Mouse (Mus musculus) lung, embryonic 14.5 days (tissue): ENCODE results near the gene C2cd4a. TPM values are rescaled to one million over a fixed set of nuclear protein-coding genes. Genes with fewer than 3 reads are reported as not detected.

Source experiments
- ATAC-seq: fragments of 200-750 bp; cut with Nextera tagmentation; 2 replicates; pipeline ENCODE4 v1.8.0; 2017; ENCODE audit warnings: mild to moderate bottlenecking, moderate TSS enrichment, moderate library complexity; ENCODE audit not compliant: insufficient read depth
- DNase-seq: peaks from one replicate; pipeline ENCODE4 v3.0.0-alpha.2; 2015
- H3K27ac ChIP-seq: fragments of 300-500 bp; sonication (generic); 2 replicates; pipeline ENCODE4 v1.5.1; 2014; ENCODE audit warnings: low read depth, mild to moderate bottlenecking, moderate library complexity
- H3K27me3 ChIP-seq: fragments of 300-500 bp; sonication (generic); 2 replicates; pipeline ENCODE4 v1.6.1; 2014; ENCODE audit warnings: low read length, control low read depth; ENCODE audit not compliant: insufficient read depth
- H3K36me3 ChIP-seq: fragments of 300-500 bp; sonication (generic); 2 replicates; pipeline ENCODE4 v1.6.1; 2014; ENCODE audit warnings: control low read depth; ENCODE audit not compliant: insufficient read depth
- H3K4me1 ChIP-seq: fragments of 300-500 bp; sonication (generic); 2 replicates; pipeline ENCODE4 v1.6.1; 2014; ENCODE audit warnings: antibody characterized with exemption, control low read depth; ENCODE audit not compliant: insufficient read depth
- H3K4me2 ChIP-seq: fragments of 300-500 bp; sonication (generic); 2 replicates; pipeline ENCODE4 v1.6.1; 2014; ENCODE audit warnings: mild to moderate bottlenecking
- H3K4me3 ChIP-seq: fragments of 300-500 bp; sonication (generic); 2 replicates; pipeline ENCODE4 v1.5.1; 2014; ENCODE audit warnings: low read depth, low read length
- H3K9ac ChIP-seq: fragments of 300-500 bp; sonication (generic); 2 replicates; pipeline ENCODE4 v1.6.1; 2014
- H3K9me3 ChIP-seq: fragments of 300-500 bp; sonication (generic); 2 replicates; pipeline ENCODE4 v1.6.1; 2016; ENCODE audit warnings: low read depth, low read length, control low read depth
- CTCF ChIP-seq: IDR thresholded peaks from 2 replicates; pipeline ENCODE4 v1.5.1; 2016; ENCODE audit warnings: antibody characterized with exemption, low read depth
- WGBS: fragments of 180-500 bp; shearing (Covaris S2); extraction: QIAGEN DNeasy Blood & Tissue Kit; methylation state at CpG from one replicate; pipeline ENCODE4 v1.1.7; 2014; 5-methylcytosine and 5-hydroxymethylcytosine counted together
- polyA plus RNA-seq: library from polyadenylated mRNA; unstranded; fragments of >200 nt; fragmentation: Nextera tagmentation; extraction: Ambion mirVana; gene quantifications from 2 replicates; pipeline ENCODE4 v1.2.1, GENCODE M21; 2014

The C2cd4a gene
- polyA plus RNA-seq, 1 experiment from 2014 or later: 1.9 TPM

- 18% methylated on average over 5 of the region's 5 CpGs for WGBS
- Histone ChIP-seq H3K4me1 (no peaks in the 10 kb centered on the region), H3K27ac (no peak overlapping the region), H3K27me3 (no peaks in the 10 kb centered on the region), H3K9me3 (no peaks in the 10 kb centered on the region), H3K9ac (no peak overlapping the region), H3K36me3 (no peaks in the 10 kb centered on the region), H3K4me3 (no peak overlapping the region), H3K4me2 (no peak overlapping the region)
- no peak for TF ChIP-seq CTCF
- ATAC-seq (no peak), DNase-seq (no peak)
Observed at GRCm38 (mm10) chr9:67807000-67807399, 25.1 kb downstream of the C2cd4a start.

- Histone ChIP-seq H3K4me2 (no peak overlapping the region), H3K36me3 (no peaks in the 10 kb centered on the region), H3K4me1 (no peaks in the 10 kb centered on the region), H3K4me3 (no peak overlapping the region), H3K27ac (no peak overlapping the region), H3K27me3 (no peaks in the 10 kb centered on the region), H3K9ac (no peak overlapping the region), H3K9me3 (no peaks in the 10 kb centered on the region)
- WGBS: 41% methylated on average over 6 of the region's 6 CpGs
- DNase-seq: peak; percentile 85
- TF ChIP-seq CTCF: peak; percentile 76
- no peak for ATAC-seq
Observed at GRCm38 (mm10) chr9:67802241-67802640, 29.9 kb downstream of the C2cd4a start.

GRCm38 (mm10) chr9:67799078-67799819 is 32.9 kb downstream of the C2cd4a start:
- TF ChIP-seq CTCF: no peak
- 53% methylated on average over 14 of the region's 14 CpGs for WGBS
- Histone ChIP-seq H3K4me3 (no peak overlapping the region), H3K9ac (no peak overlapping the region), H3K27me3 (no peaks in the 10 kb centered on the region), H3K9me3 (no peaks in the 10 kb centered on the region), H3K4me2 (no peak overlapping the region), H3K4me1 (no peaks in the 10 kb centered on the region; the same call in 1 of the 2 replicates), H3K27ac (peak overlapping the region; percentile 43; the same call in 1 of the 2 replicates), H3K36me3 (no peaks in the 10 kb centered on the region)
- ATAC-seq (no peak), DNase-seq (peak; percentile 34)

- H3K4me3 ChIP-seq: no peak overlapping the region
- no peaks in the 10 kb centered on the region for H3K9me3 ChIP-seq
- DNase-seq: peak; percentile 40
- TF ChIP-seq CTCF: no peak
- 53% methylated on average over 14 of the region's 14 CpGs for WGBS
- H3K27me3 ChIP-seq: no peaks in the 10 kb centered on the region
- no peak overlapping the region for H3K4me2 ChIP-seq
- H3K36me3 ChIP-seq: no peaks in the 10 kb centered on the region
- H3K9ac ChIP-seq: no peak overlapping the region
- H3K27ac ChIP-seq: no peak overlapping the region
- H3K4me1 ChIP-seq: no peaks in the 10 kb centered on the region; the same call in 1 of the 2 replicates
- no peak for ATAC-seq
Observed at GRCm38 (mm10) chr9:67795205-67795675, 36.9 kb downstream of the C2cd4a start.

- Histone ChIP-seq H3K4me3 (no peak overlapping the region), H3K9me3 (no peaks in the 10 kb centered on the region), H3K4me2 (no peak overlapping the region), H3K27ac (no peak overlapping the region), H3K36me3 (no peaks in the 10 kb centered on the region), H3K4me1 (no peaks in the 10 kb centered on the region; the same call in 1 of the 2 replicates), H3K9ac (no peak overlapping the region), H3K27me3 (no peaks in the 10 kb centered on the region)
- no peak for ATAC-seq
- no peak for TF ChIP-seq CTCF
- DNase-seq: no peak
- WGBS: 87% methylated on average over 4 of the region's 4 CpGs
Observed at GRCm38 (mm10) chr9:67794668-67795067, 37.5 kb downstream of the C2cd4a start.

- WGBS: 67% methylated on average over 1 of the region's 1 CpGs
Observed at GRCm38 (mm10) chr9:67794216-67794615, 37.9 kb downstream of the C2cd4a start.

GRCm38 (mm10) chr9:67793501-67793900 is 38.6 kb downstream of the C2cd4a start:
- Histone ChIP-seq H3K36me3 (no peaks in the 10 kb centered on the region), H3K9ac (no peak overlapping the region), H3K27me3 (no peaks in the 10 kb centered on the region), H3K27ac (no peak overlapping the region), H3K4me3 (no peak overlapping the region), H3K9me3 (no peaks in the 10 kb centered on the region), H3K4me1 (no peaks in the 10 kb centered on the region; the same call in 1 of the 2 replicates), H3K4me2 (no peak overlapping the region)
- 61% methylated on average over 6 of the region's 6 CpGs for WGBS
- ATAC-seq: no peak
- no peak for DNase-seq
- TF ChIP-seq CTCF: no peak

More at GRCm38 (mm10) chr9:67794216-67794615, 37.9 kb downstream of the C2cd4a start:
- Histone ChIP-seq H3K9me3 (no peaks in the 10 kb centered on the region), H3K9ac (no peak overlapping the region), H3K4me1 (no peaks in the 10 kb centered on the region; the same call in 1 of the 2 replicates), H3K27me3 (no peaks in the 10 kb centered on the region), H3K4me3 (no peak overlapping the region), H3K27ac (no peak overlapping the region), H3K36me3 (no peaks in the 10 kb centered on the region), H3K4me2 (no peak overlapping the region)
- no peak for ATAC-seq
- DNase-seq: no peak
- no peak for TF ChIP-seq CTCF
